Mouse (Mus musculus): ENCODE results near the gene Ttc36.

- peak; percentile 84 for TF ChIP-seq CTCF (IDR thresholded peaks at IDR 0.05; ENCODE audit: low read depth)
- TF ChIP-seq EP300 (IDR thresholded peaks at IDR 0.05; ENCODE audit: low read depth): no peak
These were observed 33.6 kb upstream of the Ttc36 start for GRCm38 (mm10) chr9:44836439-44836838.
